Comparison of ENCODE assay signal across 17 mouse cellular contexts in genomic region chr5:122140723-122141122, GRCm38 (mm10). TPM values are rescaled to one million over a fixed set of nuclear protein-coding genes. Genes with fewer than 3 reads are reported as not detected.
A peak's percentile ranks its signal among the peaks of the same experiment; 100 is the strongest.
DNase-seq lines count a peak whose midpoint lies in the region; TF ChIP-seq lines count a peak whose summit lies in the region.
"Had no signal": no experiment of that assay in that cellular context is flagged by ENCODE, and none has a peak within 500 bp of the region (broad histone marks: within the 10 kb centered on the region; RNA-seq: fewer than 3 reads in every experiment).

Ccdc63 (minus strand) TSS chr5:122140823.

- no peaks in the 10 kb centered on the region for H3K36me3 ChIP-seq in testis, adult 2 months (ENCODE audit: control insufficient read depth, insufficient read depth, low read length)
- H3K36me3 ChIP-seq: G1E had no signal

- H3K27me3 ChIP-seq in testis, adult 2 months (ENCODE audit: control insufficient read depth, insufficient read depth, low read length): no peaks in the 10 kb centered on the region
- H3K27me3 ChIP-seq: CH12.LX, Patski had no signal

- H3K4me3 ChIP-seq in testis, adult 2 months (ENCODE audit: control insufficient read depth, low read depth, low read length): no peak within 1 kb of the TSS

- H3K27ac ChIP-seq in testis, adult 2 months (ENCODE audit: control insufficient read depth, insufficient read depth, low read depth, low read length): no peak within 1 kb of the TSS

- no peak for TF ChIP-seq POLR2A in testis, adult 2 months (IDR thresholded peaks at IDR 0.05; ENCODE audit: control insufficient read depth, low read depth, low read length)

- H3K4me1 ChIP-seq in testis, adult 2 months (ENCODE audit: control insufficient read depth, insufficient read depth, low read length): peaks cover 11% of the 10 kb centered on the region

- peak; percentile 19 for DNase-seq in cerebellum, adult 11-12 months
- DNase-seq in cerebellum, adult 9-11 months: no peak
- no peak for DNase-seq in testis, postnatal 14 days (ENCODE audit: low spot score)
- DNase-seq: adrenal gland, adult 2 months; adrenal gland, adult 8-10 months; adrenal gland, postnatal 10 days; adrenal gland, postnatal 14 days; adrenal gland, postnatal 25 days; adrenal gland, postnatal 36 days; B cell, adult 2 months; cerebellum, adult 11 months; cerebellum, adult 18-20 months had no signal

- TF ChIP-seq CTCF in testis, adult 2 months (IDR thresholded peaks at IDR 0.05; ENCODE audit: control insufficient read depth, insufficient read depth, insufficient replicate concordance, low read depth, low read length): no peak

RNA-seq across cellular contexts. Expression of gene Ccdc63, which starts in this region (rescaled TPM):
- 288 and 313 TPM in 2 replicates for polyA plus RNA-seq in testis, adult 2 months (2012; rRNA removed)
- polyA plus RNA-seq: adrenal gland, adult 2 months; C2C12; G1E; Patski had no signal
